Mouse (Mus musculus): ENCODE results near the gene Lpin2.

Lpin2 gene

DNA sequence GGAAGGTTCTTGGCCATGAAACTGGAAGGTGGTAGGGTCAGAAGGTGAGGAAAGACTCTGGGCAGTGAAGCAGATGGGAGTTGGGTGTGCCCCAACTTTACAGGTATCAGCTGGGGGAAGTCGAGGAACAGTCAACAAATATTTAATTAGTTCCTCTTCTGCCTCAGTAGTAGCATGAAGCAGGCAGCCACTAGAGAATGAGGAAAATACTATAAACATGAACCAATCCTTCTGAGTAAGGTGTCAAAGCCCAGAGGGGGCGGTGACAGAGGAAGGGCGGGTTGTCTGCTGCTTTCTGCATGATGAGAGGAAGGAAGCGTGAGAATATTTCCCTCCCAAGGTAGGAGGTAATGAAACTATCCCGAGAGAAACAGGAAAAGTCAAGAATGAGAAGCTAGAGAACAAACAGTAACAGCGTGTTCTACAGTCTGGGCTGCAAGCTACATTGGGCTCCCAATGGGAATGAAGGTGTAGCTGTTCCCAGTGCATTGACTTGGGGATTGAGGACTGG is at the start of gene Lpin2:
Gene Lpin2, plus strand, starts transcription at position 350 of the 511 bp plus-strand sequence.
- DNase-seq = peak; percentile 69

- no peak for DNase-seq
Observed at GRCm38 (mm10) chr17:71132856-71133439, 49.4 kb upstream of the Lpin2 start.

- DNase-seq = no peak
Observed at GRCm38 (mm10) chr17:71134441-71134955, 47.9 kb upstream of the Lpin2 start.

GRCm38 (mm10) chr17:71135108-71135507 is 47.3 kb upstream of the Lpin2 start:
- DNase-seq = no peak

DNA sequence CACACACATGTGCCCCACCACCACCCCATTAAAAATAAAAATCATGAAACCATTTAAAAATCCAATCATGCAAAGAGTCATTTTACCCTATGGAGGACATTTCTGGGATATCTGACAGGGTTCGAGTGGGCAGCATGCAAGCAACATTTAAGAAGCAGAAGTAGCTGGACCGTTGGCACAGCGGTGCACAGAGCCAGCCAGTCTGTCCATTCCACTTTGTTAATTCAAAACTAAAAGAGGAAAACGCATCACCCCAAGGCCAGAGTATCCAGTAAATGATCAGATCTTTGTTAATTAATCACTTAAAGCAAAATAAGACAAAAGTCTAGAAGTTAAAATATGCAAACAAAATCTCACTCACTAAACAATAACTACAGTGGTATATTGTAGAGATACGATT is 46.5 kb upstream of the Lpin2 start:
- DNase-seq = no peak

GRCm38 (mm10) chr17:71136384-71137333 is 45.7 kb upstream of the Lpin2 start:
- no peak for DNase-seq

DNA sequence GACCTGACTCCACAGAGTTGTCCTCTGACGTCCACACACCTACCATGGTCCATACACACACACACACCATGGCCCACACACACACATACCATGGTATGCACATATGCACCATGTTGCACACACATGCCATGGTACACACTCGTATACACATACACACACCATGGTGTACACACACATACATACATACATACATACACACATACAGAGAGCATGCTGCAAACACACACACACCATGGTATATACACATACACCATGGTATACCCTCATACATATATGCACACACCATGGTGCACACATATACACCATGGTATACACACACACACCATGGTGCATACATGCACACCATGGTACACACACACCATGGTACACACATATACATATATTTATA is 45.0 kb upstream of the Lpin2 start:
- no peak for DNase-seq

GRCm38 (mm10) chr17:71142068-71142467 is 40.3 kb upstream of the Lpin2 start:
- DNase-seq = no peak

DNA sequence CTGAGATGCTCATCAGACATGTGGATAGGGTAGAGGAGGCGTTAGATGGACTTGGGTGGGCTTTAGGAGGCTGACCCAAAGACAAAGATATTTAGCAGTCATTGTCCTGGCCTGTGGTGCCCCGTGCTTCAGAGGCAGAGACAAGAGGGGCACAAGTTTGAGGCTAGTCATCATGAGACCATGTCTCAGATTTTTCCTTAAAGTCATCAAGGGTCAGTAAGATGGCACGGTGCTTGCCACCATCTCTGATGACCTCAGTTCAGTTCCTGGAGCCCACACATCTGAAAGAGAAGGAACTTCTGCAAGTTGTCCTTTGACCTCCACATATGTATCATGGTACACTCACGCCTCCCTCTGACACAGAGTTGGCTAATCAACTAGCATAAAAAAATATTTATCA is 39.2 kb upstream of the Lpin2 start:
- no peak for DNase-seq

DNA sequence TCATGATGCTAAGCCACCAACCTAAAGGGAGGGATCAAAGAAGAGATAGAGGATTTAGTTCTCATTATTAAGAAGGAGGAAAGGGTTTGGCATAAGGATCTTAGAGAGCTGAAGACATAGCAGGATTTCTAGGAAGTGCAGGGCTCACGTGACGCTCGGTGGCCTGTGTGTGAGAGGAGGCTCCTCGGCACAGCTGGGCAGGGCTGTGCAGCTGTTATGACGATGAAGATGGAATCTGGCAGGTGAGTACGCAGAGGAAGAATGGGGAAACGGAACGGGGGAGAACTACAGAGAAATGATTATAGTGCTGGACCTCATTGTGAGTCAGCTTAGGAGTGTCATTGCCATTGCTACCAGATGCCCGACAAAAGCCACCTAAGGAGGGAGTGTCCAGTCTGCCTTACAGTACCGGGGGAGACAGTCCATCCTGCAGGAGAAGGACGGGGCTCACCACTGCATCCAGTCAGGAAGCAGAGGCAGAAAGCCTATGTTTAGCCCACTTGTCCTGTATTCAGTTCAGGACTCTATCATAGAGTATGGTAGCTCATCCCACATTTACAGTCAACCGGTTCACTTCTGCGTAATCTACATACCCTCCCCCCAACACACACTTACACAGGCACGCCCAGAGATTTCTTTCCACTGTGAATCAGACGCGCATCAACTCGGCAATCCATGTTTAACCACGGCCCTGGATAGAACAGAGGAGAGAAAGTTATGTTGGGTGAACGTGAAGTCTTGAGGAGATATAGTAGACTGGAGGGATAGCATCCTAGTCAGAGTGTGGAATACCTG is 37.8 kb upstream of the Lpin2 start:
- no peak for DNase-seq

DNA sequence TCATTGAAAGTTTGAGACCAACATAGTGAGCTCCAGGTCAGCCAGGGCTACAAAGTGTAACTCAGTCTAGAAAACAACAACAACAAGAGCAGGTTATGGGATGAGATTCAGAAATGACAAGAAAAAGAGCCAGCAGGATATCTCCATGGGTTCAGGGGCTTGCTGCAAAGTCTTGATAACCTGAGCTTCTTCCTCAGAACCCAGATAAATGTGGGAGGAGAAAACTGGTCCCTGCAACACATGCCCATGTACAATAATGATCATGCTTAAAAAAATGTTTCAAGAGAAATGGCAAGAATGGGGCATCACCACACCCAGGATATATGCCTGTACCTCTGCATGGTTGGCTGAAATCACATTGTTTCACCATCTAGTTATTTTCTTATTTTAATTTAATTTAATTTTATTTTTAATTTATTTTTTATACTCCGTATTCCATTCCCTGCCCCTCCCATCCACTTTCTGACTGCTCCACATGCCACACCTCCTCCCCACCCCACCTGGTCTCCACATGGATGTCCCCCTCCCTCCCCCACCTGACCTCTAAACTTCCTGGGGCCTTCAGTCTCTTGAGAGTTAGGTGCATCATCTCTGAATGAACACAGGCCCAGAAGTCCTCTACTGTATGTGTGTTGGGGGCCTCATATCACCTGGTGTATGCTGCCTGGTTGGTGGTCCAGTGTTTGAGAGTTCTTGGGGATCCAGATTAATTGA is 37.0 kb upstream of the Lpin2 start:
- DNase-seq = peak; percentile 52

DNA sequence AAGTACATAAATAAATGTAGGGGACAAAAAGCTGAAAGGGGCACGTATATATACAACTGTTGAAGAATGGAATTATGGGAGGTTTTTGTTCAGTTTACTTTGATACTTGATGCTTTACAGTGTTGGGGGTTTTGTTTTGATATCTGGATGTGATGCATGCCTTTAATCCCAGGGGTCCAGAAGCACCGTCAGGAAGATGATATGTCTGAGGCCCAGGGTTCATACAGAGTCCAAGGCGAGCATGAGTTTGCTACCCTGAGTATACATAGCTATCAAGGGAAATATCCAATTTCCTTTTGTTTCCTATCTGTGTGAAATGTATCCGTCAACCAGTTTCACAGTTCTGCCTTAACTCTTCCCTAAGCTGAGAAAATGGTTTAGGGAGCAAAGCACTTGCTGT is 29.0 kb upstream of the Lpin2 start:
- DNase-seq = no peak

GRCm38 (mm10) chr17:71155271-71155670 is 27.1 kb upstream of the Lpin2 start:
- DNase-seq = no peak

- DNase-seq = no peak
Observed at GRCm38 (mm10) chr17:71159152-71159567, 23.2 kb upstream of the Lpin2 start.

DNA sequence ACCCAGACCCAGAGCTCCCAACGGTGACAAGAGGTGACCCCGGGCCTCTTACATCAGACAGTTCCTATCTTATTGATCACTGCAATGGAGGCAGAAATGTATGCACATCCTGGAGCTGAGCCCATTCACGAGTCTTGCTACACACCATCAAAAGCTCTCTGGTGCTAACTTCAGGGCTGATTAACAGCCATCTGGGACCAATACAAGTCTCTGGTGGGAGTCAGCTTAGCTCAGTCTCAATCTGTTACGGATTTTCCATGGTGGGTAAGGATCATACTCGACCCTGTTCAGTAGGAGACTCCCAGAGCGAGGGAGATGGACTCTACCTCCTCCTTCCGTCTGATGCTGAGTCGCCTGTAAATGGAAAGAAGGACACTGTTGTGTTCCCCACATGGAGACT is 22.6 kb upstream of the Lpin2 start:
- DNase-seq = no peak

DNA sequence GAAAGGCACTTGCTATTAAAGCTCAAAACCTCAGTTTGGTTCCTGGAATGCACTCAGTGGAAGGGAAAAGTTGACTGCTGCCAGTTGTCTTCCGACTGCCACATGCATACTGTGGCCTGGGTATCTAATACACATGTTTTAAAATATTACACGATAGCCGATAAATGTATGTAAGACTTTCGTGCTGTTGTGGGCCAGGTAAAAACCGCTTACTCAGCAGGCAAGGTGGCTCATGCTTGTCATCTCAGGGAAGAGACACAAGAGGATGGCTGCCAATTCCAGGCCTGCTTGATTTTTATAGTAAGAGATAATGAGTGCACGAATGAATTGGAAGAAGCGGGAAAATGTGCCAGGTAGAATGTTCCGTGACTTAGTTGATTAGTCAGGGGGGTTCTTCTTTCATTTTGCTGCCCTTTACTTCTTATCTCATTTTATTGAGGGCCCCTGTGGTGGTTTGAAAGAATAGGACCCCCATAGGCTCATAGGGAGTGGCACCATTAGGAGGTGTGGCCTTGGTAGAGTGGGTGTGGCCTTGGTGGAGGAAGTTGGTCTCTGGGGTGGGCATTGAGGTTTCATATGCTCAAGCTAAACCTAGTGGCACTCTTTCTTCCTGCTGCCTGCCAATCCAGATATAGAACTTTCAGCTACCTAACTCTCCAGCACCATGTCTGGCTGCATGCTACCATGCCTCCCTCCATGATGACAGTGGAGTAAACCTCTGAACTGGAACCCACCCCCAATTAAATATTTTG is 21.9 kb upstream of the Lpin2 start:
- DNase-seq = no peak

DNA sequence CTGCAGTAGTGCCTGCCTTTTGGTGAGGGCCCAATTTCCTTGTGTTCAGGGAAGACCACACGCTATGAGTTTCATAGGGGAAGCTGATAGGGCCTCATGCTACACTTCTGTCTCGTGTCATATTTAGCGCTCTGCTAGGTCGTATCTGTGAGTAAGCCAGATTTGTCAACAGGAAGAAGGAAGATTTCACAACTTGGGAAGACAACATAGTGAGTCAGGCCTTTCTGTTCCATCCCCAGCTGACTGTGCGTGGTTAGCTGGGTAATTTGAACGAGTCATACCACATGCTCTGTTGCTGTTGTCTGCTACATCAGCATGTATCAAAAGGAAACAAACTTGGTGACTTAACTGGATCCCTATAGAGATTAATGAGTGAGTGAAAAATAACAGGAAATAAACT is 17.4 kb upstream of the Lpin2 start:
- peak; percentile 50 for DNase-seq

- no peak for DNase-seq
Observed at GRCm38 (mm10) chr17:71168205-71168815, 14.1 kb upstream of the Lpin2 start.

GRCm38 (mm10) chr17:71168846-71169245 is 13.5 kb upstream of the Lpin2 start:
- DNase-seq = no peak

GRCm38 (mm10) chr17:71169639-71170038 is 12.7 kb upstream of the Lpin2 start:
- no peak for DNase-seq

DNA sequence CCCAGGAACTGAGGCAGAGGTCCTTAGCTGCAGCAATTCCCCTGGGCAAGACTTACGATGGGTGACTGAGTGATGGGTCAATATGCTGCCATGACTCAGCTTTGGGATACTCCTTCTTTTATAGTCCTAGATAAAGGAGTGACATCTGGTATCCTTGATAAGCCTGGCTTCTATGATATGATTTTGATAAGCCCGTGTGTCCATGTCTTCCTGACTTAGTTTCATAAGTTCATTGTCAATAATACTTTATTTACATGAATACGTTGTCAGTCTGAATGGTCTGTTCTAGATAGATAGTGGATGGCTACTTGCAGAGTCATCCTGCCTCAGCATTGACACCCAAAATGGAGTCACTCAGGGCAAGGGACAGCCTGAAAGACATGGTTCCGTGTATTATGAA is 11.2 kb upstream of the Lpin2 start:
- peak; percentile 62 for DNase-seq

All from liver (tissue).